Mouse (Mus musculus): ENCODE data around the gene Igf1r.
A peak's percentile ranks its signal among the peaks of the same experiment; 100 is the strongest.

Gene Igf1r

GRCm38 (mm10) chr7:68087496-68087895, 134.9 kb downstream of the Igf1r start:
- DNase-seq: no peak

- no peak for DNase-seq
Measured at GRCm38 (mm10) chr7:68088825-68089224, 136.2 kb downstream of the Igf1r start.

GRCm38 (mm10) chr7:68089725-68090124, 137.1 kb downstream of the Igf1r start:
- no peak for DNase-seq

- no peak for DNase-seq
Measured at GRCm38 (mm10) chr7:68090576-68090975, 137.9 kb downstream of the Igf1r start.

- DNase-seq: no peak
Measured at GRCm38 (mm10) chr7:68092304-68092978, 139.8 kb downstream of the Igf1r start.

GRCm38 (mm10) chr7:68093817-68094216, 141.2 kb downstream of the Igf1r start:
- DNase-seq: no peak

GRCm38 (mm10) chr7:68095574-68095973, 142.9 kb downstream of the Igf1r start:
- DNase-seq: no peak

GRCm38 (mm10) chr7:68096411-68096810, 143.8 kb downstream of the Igf1r start:
- DNase-seq: no peak

GRCm38 (mm10) chr7:68097081-68097836, 144.6 kb downstream of the Igf1r start:
- no peak for DNase-seq

- DNase-seq: no peak
Measured at GRCm38 (mm10) chr7:68098098-68098497, 145.5 kb downstream of the Igf1r start.

GRCm38 (mm10) chr7:68100388-68100787, 147.8 kb downstream of the Igf1r start:
- no peak for DNase-seq

GRCm38 (mm10) chr7:68102456-68103177, 150.0 kb downstream of the Igf1r start:
- no peak for DNase-seq

- DNase-seq: no peak
Measured at GRCm38 (mm10) chr7:68103178-68103530, 150.5 kb downstream of the Igf1r start.

GRCm38 (mm10) chr7:68111532-68111931, 158.9 kb downstream of the Igf1r start:
- DNase-seq: no peak

GRCm38 (mm10) chr7:68112582-68112981, 160.0 kb downstream of the Igf1r start:
- no peak for DNase-seq

- no peak for DNase-seq
Measured at GRCm38 (mm10) chr7:68114364-68114763, 161.7 kb downstream of the Igf1r start.

- DNase-seq: no peak
Measured at GRCm38 (mm10) chr7:68114983-68115715, 162.5 kb downstream of the Igf1r start.

GRCm38 (mm10) chr7:68117567-68117966, 164.9 kb downstream of the Igf1r start:
- no peak for DNase-seq

GRCm38 (mm10) chr7:68117981-68118380, 165.4 kb downstream of the Igf1r start:
- DNase-seq: no peak

- no peak for DNase-seq
Measured at GRCm38 (mm10) chr7:68119605-68120004, 167.0 kb downstream of the Igf1r start.

GRCm38 (mm10) chr7:68122418-68122817, 169.8 kb downstream of the Igf1r start:
- no peak for DNase-seq

- no peak for DNase-seq
Measured at GRCm38 (mm10) chr7:68125347-68125746, 172.7 kb downstream of the Igf1r start.

- peak; percentile 43 for DNase-seq
Measured at GRCm38 (mm10) chr7:68127799-68128261, 175.2 kb downstream of the Igf1r start.

All from embryo, embryonic 11 days (tissue).